Mouse (Mus musculus) intestine, embryonic 16.5 days (tissue): Measurements from ENCODE around the gene Ankdd1a. TPM values are rescaled to one million over a fixed set of nuclear protein-coding genes. Genes with fewer than 3 reads are reported as not detected.

Experiments
- ATAC-seq: fragments of 200-750 bp; cut with Nextera tagmentation; 2 replicates; pipeline ENCODE4 v1.8.0; 2017; ENCODE audit warnings: moderate TSS enrichment, moderate library complexity
- H3K27ac ChIP-seq: fragments of 300-500 bp; sonication (generic); 2 replicates; pipeline ENCODE4 v1.5.1; 2014; ENCODE audit warnings: mild to moderate bottlenecking, low read length
- H3K27me3 ChIP-seq: fragments of 300-500 bp; sonication (generic); replicated peaks from 2 replicates; pipeline ENCODE4 v1.6.1; 2014; ENCODE audit warnings: low read length, control low read depth, mixed read lengths; ENCODE audit not compliant: control insufficient read depth, insufficient read depth
- H3K36me3 ChIP-seq: fragments of 300-500 bp; sonication (generic); 2 replicates; pipeline ENCODE4 v1.6.1; 2014; ENCODE audit warnings: low read length, control low read depth; ENCODE audit not compliant: control insufficient read depth, insufficient read depth
- H3K4me1 ChIP-seq: fragments of 300-500 bp; sonication (generic); 2 replicates; pipeline ENCODE4 v1.6.1; 2014; ENCODE audit warnings: low read length, control low read depth, mixed read lengths; ENCODE audit not compliant: control insufficient read depth, insufficient read depth
- H3K4me2 ChIP-seq: fragments of 300-500 bp; sonication (generic); 2 replicates; pipeline ENCODE4 v1.6.1; 2014; ENCODE audit warnings: low read depth, low read length, control low read depth
- H3K4me3 ChIP-seq: fragments of 300-500 bp; sonication (generic); 2 replicates; pipeline ENCODE4 v1.5.1; 2014; ENCODE audit warnings: mild to moderate bottlenecking, low read length
- H3K9ac ChIP-seq: fragments of 300-500 bp; sonication (generic); 2 replicates; pipeline ENCODE4 v1.6.1; 2014; ENCODE audit warnings: low read depth, low read length
- H3K9me3 ChIP-seq: fragments of 300-500 bp; sonication (generic); 2 replicates; pipeline ENCODE4 v1.6.1; 2016; ENCODE audit warnings: low read length, control low read depth; ENCODE audit not compliant: control insufficient read depth
- WGBS: fragments of 180-500 bp; shearing (Covaris S2); extraction: QIAGEN DNeasy Blood & Tissue Kit; methylation state at CpG from one replicate; pipeline ENCODE4 v1.1.7; 2014; 5-methylcytosine and 5-hydroxymethylcytosine counted together
- polyA plus RNA-seq: library from polyadenylated mRNA; unstranded; fragments of >200 nt; fragmentation: Nextera tagmentation; extraction: Ambion mirVana; gene quantifications from 2 replicates; pipeline ENCODE4 v1.2.1, GENCODE M21; 2015

The Ankdd1a gene
- polyA plus RNA-seq, 1 experiment from 2014 or later, result not detected

- no peaks in the 10 kb centered on the region for H3K27me3 ChIP-seq
- H3K4me3 ChIP-seq, result no peak overlapping the region
- H3K4me1 ChIP-seq, result no peaks in the 10 kb centered on the region
- H3K27ac ChIP-seq, result no peak overlapping the region
- no peak overlapping the region for H3K4me2 ChIP-seq
- ATAC-seq, result no peak
- H3K9me3 ChIP-seq, result no peaks in the 10 kb centered on the region
- WGBS, result 86% methylated on average over 2 of the region's 2 CpGs
- no peaks in the 10 kb centered on the region for H3K36me3 ChIP-seq
- H3K9ac ChIP-seq, result no peak overlapping the region
Observed at GRCm38 (mm10) chr9:65492351-65492750, 27.6 kb downstream of the Ankdd1a start.

- no peaks in the 10 kb centered on the region for H3K27me3 ChIP-seq
Observed at GRCm38 (mm10) chr9:65491476-65491875, 28.5 kb downstream of the Ankdd1a start.

DNA sequence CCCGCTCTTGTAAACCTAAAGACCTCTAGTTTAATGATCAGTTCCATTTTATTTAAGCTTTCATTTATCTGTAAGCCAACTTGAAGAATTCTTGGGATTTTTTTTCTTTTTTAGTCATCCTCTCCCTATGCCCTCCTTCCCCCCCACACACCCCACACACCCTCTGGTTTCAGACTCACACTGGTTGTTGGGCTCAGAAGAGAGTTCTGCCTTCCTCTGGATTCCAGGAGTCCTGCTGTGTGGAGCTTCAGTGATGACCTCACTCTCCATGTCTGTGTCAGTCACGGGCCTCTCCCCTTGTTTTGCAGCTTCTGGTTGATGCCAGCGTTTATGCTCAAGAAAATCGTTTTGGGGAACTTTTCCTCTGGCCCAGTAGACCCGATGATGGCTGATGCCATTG lies 39.9 kb downstream of the Ankdd1a start:
- Histone ChIP-seq H3K9ac (no peak overlapping the region), H3K27me3 (no peaks in the 10 kb centered on the region), H3K4me1 (no peaks in the 10 kb centered on the region), H3K4me3 (no peak overlapping the region), H3K4me2 (no peak overlapping the region), H3K9me3 (no peaks in the 10 kb centered on the region), H3K36me3 (no peaks in the 10 kb centered on the region; the same call in 1 of the 2 replicates), H3K27ac (no peak overlapping the region)
- 88% methylated on average over 5 of the region's 5 CpGs for WGBS
- no peak for ATAC-seq

More at GRCm38 (mm10) chr9:65491476-65491875, 28.5 kb downstream of the Ankdd1a start:
- Histone ChIP-seq H3K4me3 (no peak overlapping the region), H3K9ac (no peak overlapping the region), H3K4me2 (no peak overlapping the region), H3K9me3 (no peaks in the 10 kb centered on the region), H3K4me1 (no peaks in the 10 kb centered on the region), H3K36me3 (no peaks in the 10 kb centered on the region), H3K27ac (no peak overlapping the region)
- ATAC-seq, result no peak
- 91% methylated on average over 3 of the region's 3 CpGs for WGBS

- H3K4me3 ChIP-seq, result no peak overlapping the region
- H3K9ac ChIP-seq, result no peak overlapping the region
- H3K4me1 ChIP-seq, result no peaks in the 10 kb centered on the region
- H3K36me3 ChIP-seq, result no peaks in the 10 kb centered on the region; the same call in 1 of the 2 replicates
- no peaks in the 10 kb centered on the region for H3K27me3 ChIP-seq
- no peak overlapping the region for H3K27ac ChIP-seq
- ATAC-seq, result no peak
- no peak overlapping the region for H3K4me2 ChIP-seq
- no peaks in the 10 kb centered on the region for H3K9me3 ChIP-seq
- 88% methylated on average over 8 of the region's 8 CpGs for WGBS
Observed at GRCm38 (mm10) chr9:65479158-65479557, 40.8 kb downstream of the Ankdd1a start.

DNA sequence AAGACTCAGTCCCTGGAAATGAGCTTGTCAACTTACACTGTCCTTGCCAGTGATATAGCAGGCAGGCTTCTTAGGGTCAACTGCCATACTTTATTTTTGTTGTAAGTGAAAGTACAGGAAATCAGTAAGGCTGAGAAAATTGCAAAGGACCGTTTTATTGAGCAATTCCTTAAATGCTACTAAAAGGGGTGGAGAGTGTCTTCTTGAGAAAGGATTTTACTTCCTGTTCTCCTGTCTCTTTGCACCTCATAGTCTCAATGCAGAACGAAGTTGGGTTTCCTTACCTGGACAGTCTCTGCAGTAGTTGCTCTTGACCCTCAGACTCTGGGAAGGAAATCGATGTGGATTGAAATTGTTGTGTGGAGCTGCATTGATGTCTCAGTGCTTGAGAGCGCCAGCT lies 47.2 kb downstream of the Ankdd1a start:
- Histone ChIP-seq H3K9ac (no peak overlapping the region), H3K36me3 (peaks cover 2% of the 10 kb centered on the region; the same call in 1 of the 2 replicates), H3K4me2 (no peak overlapping the region), H3K4me1 (no peaks in the 10 kb centered on the region), H3K27ac (no peak overlapping the region), H3K9me3 (no peaks in the 10 kb centered on the region), H3K27me3 (no peaks in the 10 kb centered on the region), H3K4me3 (no peak overlapping the region)
- ATAC-seq, result no peak
- 82% methylated on average over 4 of the region's 4 CpGs for WGBS

DNA sequence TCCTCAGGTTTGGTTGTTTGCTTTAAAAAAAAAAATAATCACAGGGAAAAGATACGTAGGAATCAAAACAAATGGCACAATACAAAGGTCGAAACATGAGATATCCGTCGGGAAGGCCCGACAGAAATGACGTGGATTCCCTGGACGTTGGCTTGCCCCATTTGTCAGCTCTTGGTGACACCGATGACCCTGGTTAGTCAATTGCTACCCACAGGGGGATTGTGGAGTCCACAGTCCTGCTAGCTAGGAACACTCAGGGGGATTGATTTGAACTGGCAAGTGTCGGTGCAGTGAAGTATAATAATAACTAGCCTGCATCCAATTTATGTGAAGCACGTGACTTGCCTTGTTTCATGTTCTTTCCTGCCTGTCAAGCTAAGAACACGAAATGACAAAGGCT lies 52.3 kb downstream of the Ankdd1a start:
- no peaks in the 10 kb centered on the region for H3K9me3 ChIP-seq
- peaks cover 2% of the 10 kb centered on the region; the same call in 1 of the 2 replicates for H3K4me1 ChIP-seq
- no peak overlapping the region for H3K4me2 ChIP-seq
- H3K27me3 ChIP-seq, result no peaks in the 10 kb centered on the region
- H3K36me3 ChIP-seq, result 0 out of 2 replicates have a peak, but pooled peaks cover 7% of the 10 kb centered on the region
- no peak overlapping the region for H3K27ac ChIP-seq
- no peak overlapping the region for H3K9ac ChIP-seq
- no peak overlapping the region for H3K4me3 ChIP-seq
- 68% methylated on average over 11 of the region's 11 CpGs for WGBS
- no peak for ATAC-seq

DNA sequence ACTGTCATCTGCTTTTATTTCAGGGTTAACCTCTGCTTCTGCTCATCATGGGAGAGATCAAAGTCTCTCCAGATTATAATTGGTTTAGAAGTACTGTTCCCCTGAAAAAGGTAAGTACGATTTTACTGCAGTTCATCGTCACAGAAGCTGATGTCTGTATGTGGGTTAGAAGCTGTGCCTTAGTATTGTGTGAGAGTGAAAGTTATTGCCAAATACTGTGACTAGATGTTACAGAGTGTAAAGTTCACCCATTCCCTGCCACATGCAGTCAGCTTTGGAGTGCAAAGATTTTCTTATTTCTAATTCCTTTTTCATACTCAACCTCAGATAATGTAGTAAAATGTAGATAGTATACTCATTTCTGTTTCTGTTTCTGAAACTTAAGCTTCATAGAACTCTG lies 54.8 kb downstream of the Ankdd1a start:
- WGBS, result 94% methylated on average over 2 of the region's 2 CpGs
- Histone ChIP-seq H3K4me3 (no peak overlapping the region), H3K9me3 (no peaks in the 10 kb centered on the region), H3K9ac (no peak overlapping the region), H3K4me2 (no peak overlapping the region), H3K27ac (no peak overlapping the region), H3K27me3 (no peaks in the 10 kb centered on the region), H3K36me3 (0 out of 2 replicates have a peak, but pooled peaks cover 7% of the 10 kb centered on the region), H3K4me1 (peaks cover 12% of the 10 kb centered on the region)
- no peak for ATAC-seq

- Histone ChIP-seq H3K27me3 (no peaks in the 10 kb centered on the region), H3K9me3 (no peaks in the 10 kb centered on the region), H3K4me2 (no peak overlapping the region), H3K4me1 (peaks cover 14% of the 10 kb centered on the region), H3K27ac (no peak overlapping the region), H3K4me3 (no peak overlapping the region), H3K36me3 (0 out of 2 replicates have a peak, but pooled peaks cover 5% of the 10 kb centered on the region), H3K9ac (no peak overlapping the region)
- ATAC-seq, result no peak
- 93% methylated on average over 6 of the region's 6 CpGs for WGBS
Observed at GRCm38 (mm10) chr9:65464161-65464560, 55.8 kb downstream of the Ankdd1a start.

DNA sequence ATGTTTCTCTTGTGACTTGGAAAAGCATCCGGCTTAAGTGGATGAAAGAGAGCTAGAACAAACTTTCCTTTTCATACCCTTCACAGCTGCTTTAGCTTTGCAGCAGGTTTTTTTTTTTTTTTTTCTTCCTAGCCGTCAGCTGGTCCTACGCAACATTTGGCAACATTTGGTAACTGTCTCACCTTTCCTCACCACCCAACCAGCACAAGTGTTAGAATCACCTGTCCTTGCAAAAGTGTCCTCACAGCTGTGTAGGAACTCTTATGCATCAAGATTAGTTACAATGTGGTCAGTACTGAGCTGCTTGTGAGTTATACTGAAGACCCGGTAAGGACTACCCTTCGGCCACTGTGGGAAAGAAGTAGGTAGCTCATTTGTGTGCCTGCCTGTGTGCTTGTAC lies 57.4 kb downstream of the Ankdd1a start:
- 73% methylated on average over 5 of the region's 5 CpGs for WGBS

More for the DNA sequence above, 57.4 kb downstream of the Ankdd1a start:
- H3K9ac ChIP-seq, result no peak overlapping the region
- no peaks in the 10 kb centered on the region for H3K9me3 ChIP-seq
- ATAC-seq, result no peak
- no peaks in the 10 kb centered on the region for H3K27me3 ChIP-seq
- H3K4me3 ChIP-seq, result no peak overlapping the region
- H3K36me3 ChIP-seq, result 0 out of 2 replicates have a peak, but pooled peaks cover 5% of the 10 kb centered on the region
- peaks cover 14% of the 10 kb centered on the region for H3K4me1 ChIP-seq
- no peak overlapping the region for H3K27ac ChIP-seq
- no peak overlapping the region for H3K4me2 ChIP-seq
